Mouse (Mus musculus) kidney, postnatal 36 days (tissue): ENCODE results near the gene Hydin.
"Not testable (repeated sequence)": the region's sequence is repeated elsewhere in the genome, so short reads cannot be mapped to it uniquely, and the experiment has no call there.

Source experiments
- DNase-seq, 2 experiments: peaks; one replicate each; pipeline ENCODE4 v3.0.0; 2021 to 2022; ENCODE audit warnings: mixed read lengths in 2 of 2

Hydin gene

GRCm38 (mm10) chr8:110454466-110454865, 187.7 kb downstream of the Hydin start:
- DNase-seq: peak; percentile 26 to 56

- no peak for DNase-seq
Measured at GRCm38 (mm10) chr8:110457424-110457823, 190.6 kb downstream of the Hydin start.

- no peak for DNase-seq
Measured at GRCm38 (mm10) chr8:110462627-110463208, 195.9 kb downstream of the Hydin start.

- DNase-seq: no peak
Measured at GRCm38 (mm10) chr8:110463773-110464460, 197.1 kb downstream of the Hydin start.

GRCm38 (mm10) chr8:110465606-110466005, 198.8 kb downstream of the Hydin start:
- no peak for DNase-seq

- no peak for DNase-seq
Measured at GRCm38 (mm10) chr8:110477256-110477655, 210.5 kb downstream of the Hydin start.

GRCm38 (mm10) chr8:110478576-110478975, 211.8 kb downstream of the Hydin start:
- DNase-seq: peak; percentile 25 to 57

- DNase-seq: peak in 1 of 2 experiments; percentile 5
Measured at GRCm38 (mm10) chr8:110479401-110479800, 212.6 kb downstream of the Hydin start.

- no peak for DNase-seq
Measured at GRCm38 (mm10) chr8:110482275-110482674, 215.5 kb downstream of the Hydin start.

GRCm38 (mm10) chr8:110485234-110485633, 218.5 kb downstream of the Hydin start:
- no peak for DNase-seq

- DNase-seq: no peak
Measured at GRCm38 (mm10) chr8:110486020-110486419, 219.2 kb downstream of the Hydin start.

GRCm38 (mm10) chr8:110487644-110488043, 220.9 kb downstream of the Hydin start:
- DNase-seq: no peak

GRCm38 (mm10) chr8:110489344-110489743, 222.6 kb downstream of the Hydin start:
- DNase-seq: peak in 1 of 2 experiments; percentile 46

GRCm38 (mm10) chr8:110491118-110491517, 224.3 kb downstream of the Hydin start:
- no peak for DNase-seq

- no peak for DNase-seq
Measured at GRCm38 (mm10) chr8:110496286-110496685, 229.5 kb downstream of the Hydin start.

GRCm38 (mm10) chr8:110500253-110500652, 233.5 kb downstream of the Hydin start:
- peak; percentile 7 to 38 for DNase-seq

- no peak for DNase-seq
Measured at GRCm38 (mm10) chr8:110500661-110501060, 233.9 kb downstream of the Hydin start.

- no peak for DNase-seq
Measured at GRCm38 (mm10) chr8:110501330-110501729, 234.6 kb downstream of the Hydin start.

GRCm38 (mm10) chr8:110502880-110503279, 236.1 kb downstream of the Hydin start:
- no peak for DNase-seq

GRCm38 (mm10) chr8:110508766-110509165, 242.0 kb downstream of the Hydin start:
- no peak for DNase-seq

- no peak for DNase-seq
Measured at GRCm38 (mm10) chr8:110519790-110520189, 253.0 kb downstream of the Hydin start.

- DNase-seq: no peak
Measured at GRCm38 (mm10) chr8:110521851-110522250, 255.1 kb downstream of the Hydin start.

GRCm38 (mm10) chr8:110522495-110522894, 255.7 kb downstream of the Hydin start:
- not testable (repeated sequence) for DNase-seq

- no peak for DNase-seq
Measured at GRCm38 (mm10) chr8:110522985-110523384, 256.2 kb downstream of the Hydin start.

- DNase-seq: peak; percentile 14 to 40
Measured at GRCm38 (mm10) chr8:110525229-110525628, 258.5 kb downstream of the Hydin start.
